Mouse (Mus musculus) intestine, embryonic 16.5 days (tissue): ENCODE measurements around the gene Copz1. TPM values are rescaled to one million over a fixed set of nuclear protein-coding genes. Genes with fewer than 3 reads are reported as not detected.

ENCODE experiments used
- ATAC-seq: fragments of 200-750 bp; cut with Nextera tagmentation; 2 replicates; pipeline ENCODE4 v1.8.0; 2017; ENCODE audit warnings: moderate TSS enrichment, moderate library complexity
- H3K27ac ChIP-seq: fragments of 300-500 bp; sonication (generic); 2 replicates; pipeline ENCODE4 v1.5.1; 2014; ENCODE audit warnings: mild to moderate bottlenecking, low read length
- H3K27me3 ChIP-seq: fragments of 300-500 bp; sonication (generic); replicated peaks from 2 replicates; pipeline ENCODE4 v1.6.1; 2014; ENCODE audit warnings: low read length, control low read depth, mixed read lengths; ENCODE audit not compliant: control insufficient read depth, insufficient read depth
- H3K36me3 ChIP-seq: fragments of 300-500 bp; sonication (generic); 2 replicates; pipeline ENCODE4 v1.6.1; 2014; ENCODE audit warnings: low read length, control low read depth; ENCODE audit not compliant: control insufficient read depth, insufficient read depth
- H3K4me1 ChIP-seq: fragments of 300-500 bp; sonication (generic); 2 replicates; pipeline ENCODE4 v1.6.1; 2014; ENCODE audit warnings: low read length, control low read depth, mixed read lengths; ENCODE audit not compliant: control insufficient read depth, insufficient read depth
- H3K4me2 ChIP-seq: fragments of 300-500 bp; sonication (generic); 2 replicates; pipeline ENCODE4 v1.6.1; 2014; ENCODE audit warnings: low read depth, low read length, control low read depth
- H3K4me3 ChIP-seq: fragments of 300-500 bp; sonication (generic); 2 replicates; pipeline ENCODE4 v1.5.1; 2014; ENCODE audit warnings: mild to moderate bottlenecking, low read length
- H3K9ac ChIP-seq: fragments of 300-500 bp; sonication (generic); 2 replicates; pipeline ENCODE4 v1.6.1; 2014; ENCODE audit warnings: low read depth, low read length
- H3K9me3 ChIP-seq: fragments of 300-500 bp; sonication (generic); 2 replicates; pipeline ENCODE4 v1.6.1; 2016; ENCODE audit warnings: low read length, control low read depth; ENCODE audit not compliant: control insufficient read depth
- WGBS: fragments of 180-500 bp; shearing (Covaris S2); extraction: QIAGEN DNeasy Blood & Tissue Kit; methylation state at CpG from one replicate; pipeline ENCODE4 v1.1.7; 2014; 5-methylcytosine and 5-hydroxymethylcytosine counted together
- polyA plus RNA-seq: library from polyadenylated mRNA; unstranded; fragments of >200 nt; fragmentation: Nextera tagmentation; extraction: Ambion mirVana; gene quantifications from 2 replicates; pipeline ENCODE4 v1.2.1, GENCODE M21; 2015

Copz1 gene
- polyA plus RNA-seq, 1 experiment from 2014 or later: 297 TPM

- H3K9ac ChIP-seq: peak overlapping the region; percentile 78
- peak overlapping the region; percentile 69 for H3K4me3 ChIP-seq
- H3K4me2 ChIP-seq: peak overlapping the region; percentile 85
- ATAC-seq: peak; percentile 69
- H3K27ac ChIP-seq: no peak overlapping the region
- H3K27me3 ChIP-seq: no peaks in the 10 kb centered on the region
- WGBS: under 1% methylated on average over 21 of the region's 26 CpGs
- H3K36me3 ChIP-seq: no peaks in the 10 kb centered on the region
- no peaks in the 10 kb centered on the region for H3K9me3 ChIP-seq
- H3K4me1 ChIP-seq: peaks cover 19% of the 10 kb centered on the region
Measured at GRCm38 (mm10) chr15:103323070-103323454, 50.5 kb downstream of the Copz1 start.

- H3K36me3 ChIP-seq: no peaks in the 10 kb centered on the region
- peak overlapping the region; percentile 69 for H3K4me3 ChIP-seq
- H3K4me2 ChIP-seq: peak overlapping the region; percentile 85
- WGBS: 1% methylated on average over 39 of the region's 40 CpGs
- peak; percentile 98 for ATAC-seq
- peaks cover 15% of the 10 kb centered on the region for H3K4me1 ChIP-seq
- H3K9me3 ChIP-seq: no peaks in the 10 kb centered on the region
- no peaks in the 10 kb centered on the region for H3K27me3 ChIP-seq
- peak overlapping the region; percentile 78 for H3K9ac ChIP-seq
- H3K27ac ChIP-seq: peak overlapping the region; percentile 70
Measured at GRCm38 (mm10) chr15:103323455-103324247, 51.1 kb downstream of the Copz1 start.

GRCm38 (mm10) chr15:103333081-103333615, 60.6 kb downstream of the Copz1 start:
- Histone ChIP-seq H3K27me3 (peaks cover 3% of the 10 kb centered on the region; the same call in 1 of the 2 replicates), H3K4me3 (no peak overlapping the region), H3K4me1 (no peaks in the 10 kb centered on the region), H3K4me2 (no peak overlapping the region), H3K9ac (no peak overlapping the region), H3K36me3 (no peaks in the 10 kb centered on the region), H3K9me3 (no peaks in the 10 kb centered on the region), H3K27ac (no peak overlapping the region)
- ATAC-seq: no peak
- WGBS: 68% methylated on average over 5 of the region's 5 CpGs

DNA sequence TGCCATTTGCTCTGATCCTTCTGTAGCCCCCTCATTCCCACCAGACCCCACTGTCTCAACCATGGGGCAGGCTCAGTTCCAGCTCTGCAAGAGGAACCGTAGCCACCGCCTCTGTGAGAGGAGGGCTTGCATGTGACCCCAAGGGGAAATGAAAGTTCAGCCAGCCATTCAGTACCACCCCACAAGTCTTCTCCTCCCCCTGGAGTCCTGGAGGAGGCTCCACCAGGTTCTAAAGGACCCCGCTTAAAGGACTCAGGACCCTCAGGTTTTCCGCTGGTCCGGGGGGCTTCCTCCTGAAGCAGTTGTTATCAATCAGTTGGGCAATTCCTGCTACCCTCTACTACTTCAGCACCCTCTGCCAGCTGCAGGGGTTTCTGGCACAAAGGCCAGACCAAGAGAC, 61.2 kb downstream of the Copz1 start:
- Histone ChIP-seq H3K9me3 (no peaks in the 10 kb centered on the region), H3K4me3 (no peak overlapping the region), H3K36me3 (no peaks in the 10 kb centered on the region), H3K4me1 (no peaks in the 10 kb centered on the region), H3K27ac (no peak overlapping the region), H3K9ac (no peak overlapping the region), H3K4me2 (no peak overlapping the region), H3K27me3 (peaks cover 8% of the 10 kb centered on the region; the same call in 1 of the 2 replicates)
- WGBS: 71% methylated on average over 5 of the region's 5 CpGs
- no peak for ATAC-seq

GRCm38 (mm10) chr15:103334194-103334593, 61.7 kb downstream of the Copz1 start:
- H3K9ac ChIP-seq: no peak overlapping the region
- WGBS: 18% methylated on average over 2 of the region's 2 CpGs
- H3K9me3 ChIP-seq: no peaks in the 10 kb centered on the region
- peaks cover 2% of the 10 kb centered on the region; the same call in 1 of the 2 replicates for H3K4me1 ChIP-seq
- H3K36me3 ChIP-seq: no peaks in the 10 kb centered on the region
- peaks cover 12% of the 10 kb centered on the region for H3K27me3 ChIP-seq
- H3K27ac ChIP-seq: no peak overlapping the region
- no peak for ATAC-seq
- H3K4me2 ChIP-seq: no peak overlapping the region
- H3K4me3 ChIP-seq: no peak overlapping the region

DNA sequence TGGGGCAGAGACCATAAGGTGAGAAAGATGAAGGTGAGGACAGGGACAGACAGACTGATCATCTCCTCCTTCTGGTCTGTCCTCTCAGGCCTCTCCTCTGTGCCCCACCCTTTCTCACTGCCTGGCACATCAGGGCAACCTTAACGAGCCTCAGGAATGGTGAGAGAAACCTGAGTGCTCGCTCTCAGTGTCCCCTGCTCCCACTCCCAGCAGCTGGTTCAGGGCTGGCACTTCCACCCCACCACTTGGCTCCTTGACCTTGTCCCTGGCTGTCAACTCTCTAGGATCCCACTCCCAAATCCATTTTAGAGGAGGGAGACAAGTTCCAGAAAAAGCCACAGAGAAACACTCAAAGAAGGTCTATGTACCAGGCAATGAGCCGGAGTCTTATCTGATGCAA, 62.5 kb downstream of the Copz1 start:
- 64% methylated on average over 3 of the region's 3 CpGs for WGBS
- no peaks in the 10 kb centered on the region for H3K9me3 ChIP-seq
- H3K27me3 ChIP-seq: peaks cover 16% of the 10 kb centered on the region
- H3K4me2 ChIP-seq: no peak overlapping the region
- no peak overlapping the region for H3K9ac ChIP-seq
- H3K4me1 ChIP-seq: peaks cover 6% of the 10 kb centered on the region; the same call in 1 of the 2 replicates
- no peak overlapping the region for H3K4me3 ChIP-seq
- no peak for ATAC-seq
- no peaks in the 10 kb centered on the region for H3K36me3 ChIP-seq
- H3K27ac ChIP-seq: no peak overlapping the region

DNA sequence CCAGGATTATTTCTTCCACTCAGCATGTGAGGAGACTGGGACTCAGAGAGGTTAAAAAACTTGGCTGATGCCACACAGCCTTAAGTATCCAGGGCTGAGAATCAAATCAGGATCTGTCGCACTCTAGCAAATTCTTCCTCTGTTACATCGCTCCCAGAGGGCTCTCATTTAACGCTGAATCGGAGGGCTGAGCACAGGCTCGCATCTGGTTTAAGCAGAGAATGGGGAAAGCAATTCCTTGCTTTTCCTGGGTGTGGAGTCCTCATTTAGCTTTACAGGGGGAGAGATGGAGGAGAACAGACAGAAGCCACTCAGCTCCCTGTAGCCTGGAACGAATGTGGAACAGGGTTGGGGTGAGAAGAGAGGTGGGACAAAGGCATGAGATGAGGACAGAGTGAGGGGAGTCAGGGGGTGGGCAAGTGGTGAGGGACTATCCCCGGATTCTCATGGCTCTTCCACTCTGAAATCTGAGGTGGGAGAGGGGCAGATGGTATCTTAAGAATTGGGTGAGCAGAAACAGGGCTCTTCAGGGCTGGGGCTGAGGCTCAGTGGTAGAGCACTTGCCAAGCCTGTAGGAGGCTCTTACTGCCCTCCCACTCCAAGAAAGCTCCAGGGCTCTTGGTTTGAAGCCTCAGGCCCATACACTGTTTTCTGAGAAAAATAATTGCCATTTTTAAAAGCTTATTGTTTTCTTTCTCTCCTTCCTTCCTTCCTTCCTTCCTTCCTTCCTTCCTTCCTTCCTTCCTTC, 63.1 kb downstream of the Copz1 start:
- peaks cover 22% of the 10 kb centered on the region for H3K27me3 ChIP-seq
- H3K27ac ChIP-seq: no peak overlapping the region
- no peak for ATAC-seq
- 34% methylated on average over 7 of the region's 7 CpGs for WGBS
- H3K4me2 ChIP-seq: no peak overlapping the region
- H3K9ac ChIP-seq: no peak overlapping the region
- peaks cover 6% of the 10 kb centered on the region; the same call in 1 of the 2 replicates for H3K4me1 ChIP-seq
- H3K4me3 ChIP-seq: no peak overlapping the region
- no peaks in the 10 kb centered on the region for H3K36me3 ChIP-seq
- H3K9me3 ChIP-seq: no peaks in the 10 kb centered on the region

DNA sequence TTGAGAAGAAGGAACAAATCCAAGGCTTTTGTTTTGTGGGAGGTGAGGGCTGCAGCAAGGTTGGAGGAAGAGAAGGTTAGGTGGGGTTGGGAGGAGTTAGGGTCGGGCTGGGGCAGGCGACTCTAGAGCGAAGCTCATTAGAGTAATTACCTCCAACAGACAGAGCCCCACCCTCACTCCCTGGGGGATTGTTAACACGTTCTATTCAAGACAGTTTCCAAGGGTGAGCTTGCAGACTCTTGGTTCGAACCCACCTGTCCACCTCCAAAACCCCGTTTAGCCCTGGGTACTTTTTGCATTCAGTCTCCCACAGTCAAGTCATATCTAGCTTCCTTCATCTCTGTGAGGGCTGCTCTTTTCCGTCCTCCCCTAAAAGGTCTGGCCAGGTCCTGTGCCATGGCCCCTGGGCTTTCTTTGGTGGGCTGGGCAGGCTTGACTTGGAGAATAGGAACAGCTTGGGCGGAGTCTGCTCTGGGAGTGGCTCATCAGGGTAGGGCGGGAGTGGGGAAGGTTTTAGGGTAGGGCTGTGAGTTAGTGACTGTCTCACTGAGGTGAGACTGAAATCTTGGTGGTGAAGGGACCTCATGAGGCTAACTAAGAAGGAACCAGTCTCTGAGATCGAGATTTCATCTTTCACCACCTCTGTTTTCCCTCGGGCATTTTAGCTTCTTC, 64.6 kb downstream of the Copz1 start:
- H3K9me3 ChIP-seq: no peaks in the 10 kb centered on the region
- H3K27me3 ChIP-seq: peaks cover 33% of the 10 kb centered on the region
- no peak overlapping the region for H3K9ac ChIP-seq
- WGBS: 20% methylated on average over 11 of the region's 11 CpGs
- no peak for ATAC-seq
- no peak overlapping the region for H3K4me2 ChIP-seq
- H3K4me3 ChIP-seq: no peak overlapping the region
- no peak overlapping the region for H3K27ac ChIP-seq
- H3K4me1 ChIP-seq: peaks cover 6% of the 10 kb centered on the region; the same call in 1 of the 2 replicates
- H3K36me3 ChIP-seq: no peaks in the 10 kb centered on the region

GRCm38 (mm10) chr15:103338829-103339165, 66.3 kb downstream of the Copz1 start:
- Histone ChIP-seq H3K9ac (no peak overlapping the region), H3K4me1 (peaks cover 6% of the 10 kb centered on the region; the same call in 1 of the 2 replicates), H3K27me3 (peaks cover 33% of the 10 kb centered on the region), H3K9me3 (no peaks in the 10 kb centered on the region), H3K4me3 (no peak overlapping the region), H3K27ac (no peak overlapping the region), H3K4me2 (no peak overlapping the region), H3K36me3 (no peaks in the 10 kb centered on the region)
- 58% methylated on average over 4 of the region's 4 CpGs for WGBS
- no peak for ATAC-seq
